Mouse (Mus musculus) cerebral cortex, adult 2 months (tissue): ENCODE data around the gene Gm42674.

Experiments used
- WGBS: fragments of 180-500 bp; shearing (Covaris S2); methylation state at CpG from one replicate; pipeline ENCODE4 v1.1.7; 2018; 5-methylcytosine and 5-hydroxymethylcytosine counted together

Gene Gm42674

GRCm38 (mm10) chr3:90598212-90598611 lies 3.5 kb upstream of the Gm42674 start:
- WGBS: 82% methylated on average over 4 of the region's 4 CpGs

- WGBS: 74% methylated on average over 3 of the region's 3 CpGs
Measured at GRCm38 (mm10) chr3:90599401-90599800, 2.3 kb upstream of the Gm42674 start.

GRCm38 (mm10) chr3:90600036-90600435 lies 1.7 kb upstream of the Gm42674 start:
- WGBS: 79% methylated on average over 6 of the region's 6 CpGs

- WGBS: 64% methylated on average over 8 of the region's 8 CpGs
Measured at GRCm38 (mm10) chr3:90600458-90601195, 1.1 kb upstream of the Gm42674 start.

GRCm38 (mm10) chr3:90603623-90604022 lies 1.9 kb downstream of the Gm42674 start, which contains the start of gene S100a4:
S100a4 (plus strand) TSS chr3:90603771.
- 71% methylated on average over 3 of the region's 3 CpGs for WGBS

- 20% methylated on average over 4 of the region's 4 CpGs for WGBS
Measured at GRCm38 (mm10) chr3:90604416-90604815, 2.7 kb downstream of the Gm42674 start.

GRCm38 (mm10) chr3:90605049-90605448 lies 3.3 kb downstream of the Gm42674 start:
- WGBS: 64% methylated on average over 3 of the region's 3 CpGs

- 92% methylated on average over 2 of the region's 2 CpGs for WGBS
Measured at GRCm38 (mm10) chr3:90605736-90606135, 4.0 kb downstream of the Gm42674 start.

GRCm38 (mm10) chr3:90606185-90606584 lies 4.5 kb downstream of the Gm42674 start:
- 94% methylated on average over 6 of the region's 6 CpGs for WGBS

- 92% methylated on average over 3 of the region's 3 CpGs for WGBS
Measured at GRCm38 (mm10) chr3:90607361-90607760, 5.7 kb downstream of the Gm42674 start.

- WGBS: 85% methylated on average over 3 of the region's 3 CpGs
Measured at GRCm38 (mm10) chr3:90608223-90608622, 6.5 kb downstream of the Gm42674 start, which contains the start of gene S100a5. S100a5 (plus strand) TSS chr3:90608523.

GRCm38 (mm10) chr3:90611494-90611893 lies 9.8 kb downstream of the Gm42674 start:
- WGBS: 97% methylated on average over 3 of the region's 3 CpGs

- 53% methylated on average over 4 of the region's 4 CpGs for WGBS
Measured at GRCm38 (mm10) chr3:90612061-90612460, 10.4 kb downstream of the Gm42674 start.

- 6% methylated on average over 23 of the region's 23 CpGs for WGBS
Measured at GRCm38 (mm10) chr3:90612728-90613291, 11.1 kb downstream of the Gm42674 start, which contains the start of gene S100a6. S100a6 (plus strand) TSS chr3:90612882.

GRCm38 (mm10) chr3:90613461-90614147 lies 11.9 kb downstream of the Gm42674 start:
- 73% methylated on average over 7 of the region's 7 CpGs for WGBS

GRCm38 (mm10) chr3:90614148-90614530 lies 12.4 kb downstream of the Gm42674 start:
- WGBS: 89% methylated on average over 6 of the region's 6 CpGs

GRCm38 (mm10) chr3:90614611-90615251 lies 13.0 kb downstream of the Gm42674 start:
- WGBS: 82% methylated on average over 11 of the region's 11 CpGs

- WGBS: 6% methylated on average over 7 of the region's 7 CpGs
Measured at GRCm38 (mm10) chr3:90615415-90615814, 13.7 kb downstream of the Gm42674 start.

GRCm38 (mm10) chr3:90615911-90616310 lies 14.2 kb downstream of the Gm42674 start:
- 82% methylated on average over 1 of the region's 1 CpGs for WGBS

- 19% methylated on average over 1 of the region's 1 CpGs for WGBS
Measured at GRCm38 (mm10) chr3:90617586-90617985, 15.9 kb downstream of the Gm42674 start.

- WGBS: 68% methylated on average over 7 of the region's 7 CpGs
Measured at GRCm38 (mm10) chr3:90621552-90621951, 19.8 kb downstream of the Gm42674 start.

- 33% methylated on average over 2 of the region's 2 CpGs for WGBS
Measured at GRCm38 (mm10) chr3:90623435-90624071, 21.8 kb downstream of the Gm42674 start.
